Mouse (Mus musculus): ENCODE data around the gene Hist1h3i. TPM values are rescaled to one million over a fixed set of nuclear protein-coding genes. Genes with fewer than 3 reads are reported as not detected.
"Not testable (repeated sequence)": the region's sequence is repeated elsewhere in the genome, so short reads cannot be mapped to it uniquely, and the experiment has no call there.

The Hist1h3i gene
- polyA plus RNA-seq, 1 experiment = 4.3 TPM

- no peak; the same call in 1 of the 2 replicates for TF ChIP-seq POLR2A (IDR thresholded peaks at IDR 0.05; ENCODE audit: low read depth, low read length)
- no peak for TF ChIP-seq CTCF (IDR thresholded peaks at IDR 0.05; ENCODE audit: borderline replicate concordance, insufficient read depth, low read length)
- peak overlapping the region; percentile 69 for H3K27ac ChIP-seq (ENCODE audit: insufficient read depth, low read length)
- peak overlapping the region; percentile 49 for H3K4me3 ChIP-seq (ENCODE audit: insufficient read depth, low read length)
- H3K4me1 ChIP-seq (ENCODE audit: control insufficient read depth, insufficient read depth, low read length) = peaks cover 6% of the 10 kb centered on the region
These were observed 30.1 kb downstream of the Hist1h3i start for GRCm38 (mm10) chr13:21753051-21753523.

DNA sequence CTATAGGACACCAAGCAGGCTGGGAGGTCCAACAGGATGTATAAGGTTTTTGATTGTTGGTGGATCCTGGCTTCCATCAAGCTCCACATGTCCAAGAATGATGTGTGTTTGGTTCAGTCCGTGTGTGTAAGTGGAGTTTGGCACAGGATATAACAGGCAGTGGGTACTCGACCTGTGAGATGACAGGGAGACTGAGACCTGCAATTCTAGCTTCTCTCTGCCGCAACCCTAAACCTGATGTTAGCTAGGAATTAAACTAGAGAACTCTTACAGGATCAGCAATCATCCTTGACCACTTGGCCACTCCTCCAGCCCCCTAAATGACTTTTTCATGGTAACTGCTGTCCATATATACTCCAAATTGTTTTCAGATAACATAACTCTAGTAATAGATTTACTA is 30.8 kb downstream of the Hist1h3i start:
- Histone ChIP-seq H3K4me3 (ENCODE audit: insufficient read depth, low read length) (no peak overlapping the region), H3K27ac (ENCODE audit: insufficient read depth, low read length) (peak overlapping the region; percentile 49), H3K4me1 (ENCODE audit: control insufficient read depth, insufficient read depth, low read length) (peaks cover 6% of the 10 kb centered on the region)
- TF ChIP-seq POLR2A (IDR thresholded peaks at IDR 0.05; ENCODE audit: low read depth, low read length) (no peak), CTCF (IDR thresholded peaks at IDR 0.05; ENCODE audit: borderline replicate concordance, insufficient read depth, low read length) (no peak)

DNA sequence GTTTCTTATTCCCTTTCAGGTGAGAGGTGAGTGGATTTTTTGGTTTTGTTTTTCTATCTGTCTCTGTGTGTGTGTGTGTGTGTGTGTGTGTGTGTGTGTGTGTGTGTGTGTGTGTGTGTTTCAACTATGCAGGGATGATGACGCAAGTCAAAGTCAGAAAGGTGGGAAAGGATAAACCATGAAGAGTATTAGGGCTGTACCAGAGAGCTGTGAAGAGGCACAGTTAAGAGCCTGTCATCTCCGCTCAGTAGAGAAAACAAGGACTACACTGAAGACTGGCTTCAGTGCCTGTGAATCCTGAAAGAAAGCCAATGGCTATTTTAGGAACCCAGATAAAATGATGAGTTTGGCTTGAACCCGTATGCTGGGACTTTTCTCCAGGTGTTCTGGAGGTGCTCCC is 31.3 kb downstream of the Hist1h3i start:
- no peak for TF ChIP-seq POLR2A (IDR thresholded peaks at IDR 0.05; ENCODE audit: low read depth, low read length)
- TF ChIP-seq CTCF (IDR thresholded peaks at IDR 0.05; ENCODE audit: borderline replicate concordance, insufficient read depth, low read length) = no peak
- Histone ChIP-seq H3K4me3 (ENCODE audit: insufficient read depth, low read length) (no peak overlapping the region), H3K27ac (ENCODE audit: insufficient read depth, low read length) (no peak overlapping the region), H3K4me1 (ENCODE audit: control insufficient read depth, insufficient read depth, low read length) (peaks cover 8% of the 10 kb centered on the region)

DNA sequence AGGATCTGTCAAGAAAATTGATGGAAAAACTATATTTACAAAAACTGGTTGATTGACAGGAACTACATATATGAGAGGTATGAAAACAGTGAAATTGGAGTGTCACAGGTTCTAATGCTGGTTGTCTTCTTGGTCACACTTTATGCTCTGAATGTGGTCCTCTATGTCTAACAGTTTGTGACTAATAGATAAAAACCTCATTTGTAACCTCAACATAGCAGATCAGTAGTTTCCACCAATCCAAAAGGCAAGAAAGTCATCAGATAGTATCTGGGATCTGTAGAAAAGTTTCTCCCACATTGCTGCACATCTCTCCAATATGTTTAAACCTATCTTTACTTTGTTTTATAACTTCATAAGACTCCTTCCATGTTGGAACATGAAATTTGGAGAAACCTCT is 31.8 kb downstream of the Hist1h3i start:
- TF ChIP-seq POLR2A (IDR thresholded peaks at IDR 0.05; ENCODE audit: low read depth, low read length) (no peak), CTCF (IDR thresholded peaks at IDR 0.05; ENCODE audit: borderline replicate concordance, insufficient read depth, low read length) (no peak)
- Histone ChIP-seq H3K27ac (ENCODE audit: insufficient read depth, low read length) (no peak overlapping the region), H3K4me3 (ENCODE audit: insufficient read depth, low read length) (no peak overlapping the region), H3K4me1 (ENCODE audit: control insufficient read depth, insufficient read depth, low read length) (peaks cover 8% of the 10 kb centered on the region)

- not testable (repeated sequence) for H3K4me1 ChIP-seq (ENCODE audit: control insufficient read depth, insufficient read depth, low read length)
- TF ChIP-seq POLR2A (IDR thresholded peaks at IDR 0.05; ENCODE audit: low read depth, low read length) = peak; percentile 86
- H3K27ac ChIP-seq (ENCODE audit: insufficient read depth, low read length) = peak within 1 kb of the TSS; percentile 84
- peak within 1 kb of the TSS; percentile 57 for H3K4me3 ChIP-seq (ENCODE audit: insufficient read depth, low read length)
These were observed 32.8 kb downstream of the Hist1h3i start, which contains the start of gene Hist1h4k for GRCm38 (mm10) chr13:21750159-21751017. Gene Hist1h4k (minus strand): TSS chr13:21750505.

DNA sequence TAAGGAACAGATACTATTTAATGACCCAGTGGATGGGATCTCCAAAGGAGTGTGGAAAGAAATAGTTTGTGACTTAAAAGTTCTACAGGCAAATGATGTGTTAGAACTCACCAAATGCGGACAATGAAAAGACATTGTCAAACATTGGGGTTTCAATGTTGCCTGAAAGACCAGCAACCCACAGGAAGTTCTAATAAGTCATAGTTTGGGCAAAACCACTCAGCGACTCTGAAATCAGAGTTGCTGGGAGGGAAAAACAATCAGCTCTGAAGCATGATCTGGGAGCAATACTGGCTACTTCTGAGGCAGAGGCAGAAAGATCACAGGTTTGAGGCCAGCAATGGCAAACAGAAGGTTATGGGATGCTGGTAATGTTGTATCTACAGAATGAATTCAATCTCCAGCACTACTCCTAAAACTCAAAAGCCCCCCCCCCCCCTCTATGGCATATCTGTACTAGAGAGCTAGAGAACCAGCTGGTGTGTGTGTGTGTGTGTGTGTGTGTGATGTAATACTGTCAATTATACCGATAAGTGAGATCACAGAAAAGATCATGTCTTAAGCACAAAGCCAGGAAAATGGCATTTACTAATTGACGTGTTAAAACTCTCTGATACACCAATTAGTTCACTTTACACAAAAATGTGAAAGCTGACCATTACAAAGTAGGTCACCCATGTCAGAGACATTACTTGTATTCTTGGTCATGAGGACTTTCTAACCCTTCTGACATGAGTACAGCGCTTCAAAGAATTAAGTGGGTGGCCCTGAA is 33.6 kb downstream of the Hist1h3i start:
- H3K4me3 ChIP-seq (ENCODE audit: insufficient read depth, low read length) = peak overlapping the region; percentile 57
- peak overlapping the region; percentile 13; the same call in 1 of the 2 replicates for H3K27ac ChIP-seq (ENCODE audit: insufficient read depth, low read length)
- TF ChIP-seq POLR2A (IDR thresholded peaks at IDR 0.05; ENCODE audit: low read depth, low read length) (peak; percentile 75), CTCF (IDR thresholded peaks at IDR 0.05; ENCODE audit: borderline replicate concordance, insufficient read depth, low read length) (no peak)
- H3K4me1 ChIP-seq (ENCODE audit: control insufficient read depth, insufficient read depth, low read length) = peaks cover 8% of the 10 kb centered on the region

- Histone ChIP-seq H3K4me3 (ENCODE audit: insufficient read depth, low read length) (no peak overlapping the region), H3K27ac (ENCODE audit: insufficient read depth, low read length) (no peak overlapping the region), H3K4me1 (ENCODE audit: control insufficient read depth, insufficient read depth, low read length) (peaks cover 2% of the 10 kb centered on the region; the same call in 1 of the 2 replicates)
- TF ChIP-seq POLR2A (IDR thresholded peaks at IDR 0.05; ENCODE audit: low read depth, low read length) (no peak), CTCF (IDR thresholded peaks at IDR 0.05; ENCODE audit: borderline replicate concordance, insufficient read depth, low read length) (no peak)
These were observed 38.2 kb downstream of the Hist1h3i start for GRCm38 (mm10) chr13:21745006-21745405.

- peak; percentile 80 for TF ChIP-seq POLR2A (IDR thresholded peaks at IDR 0.05; ENCODE audit: low read depth, low read length)
- Histone ChIP-seq H3K4me3 (ENCODE audit: insufficient read depth, low read length) (peak within 1 kb of the TSS; percentile 33), H3K27ac (ENCODE audit: insufficient read depth, low read length) (peak within 1 kb of the TSS; percentile 49)
- H3K4me1 ChIP-seq (ENCODE audit: control insufficient read depth, insufficient read depth, low read length) = not testable (repeated sequence)
These were observed 48.0 kb downstream of the Hist1h3i start, which contains the start of gene Hist1h4j for GRCm38 (mm10) chr13:21734906-21735767. Gene Hist1h4j (plus strand): TSS chr13:21735064.
